Mouse (Mus musculus) megakaryocyte-erythroid progenitor cell, adult 5-6 weeks (primary cell): ENCODE measurements at regions not wholly inside any gene's neighbourhood (a gene's known extent, or its start where the extent isn't known, plus 50 kb on each side); places are given as distances from the start of the nearest gene placed in this dataset.
A peak's percentile ranks its signal among the peaks of the same experiment; 100 is the strongest.

Experiments used
- ATAC-seq: replicated peaks from 2 replicates; pipeline ENCODE4 v1.8.0; 2016; ENCODE audit warnings: mild to moderate bottlenecking, inconsistent platforms; ENCODE audit not compliant: severe bottlenecking, poor library complexity, low FRiP score, low TSS enrichment

DNA sequence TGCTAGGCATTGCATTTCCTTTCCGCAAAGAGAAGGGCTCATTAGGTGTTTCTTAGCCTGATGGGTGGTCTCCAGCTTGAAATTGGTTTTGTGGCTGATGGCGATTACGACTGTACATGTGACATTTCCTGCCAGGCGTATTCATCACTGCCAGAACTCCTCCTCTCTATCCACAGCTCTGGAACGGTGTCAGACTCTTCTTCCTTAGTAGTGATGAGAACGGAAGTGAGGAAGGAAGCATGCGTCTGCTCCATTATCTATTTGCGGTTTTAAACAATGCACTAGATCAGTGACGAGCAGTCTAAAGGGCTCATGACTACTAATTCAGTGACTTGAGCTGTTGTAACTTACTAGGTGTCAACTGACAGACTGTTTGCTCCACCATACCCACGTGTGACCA, 248.2 kb downstream of the Pmp22 start:
- ATAC-seq, result no peak

- ATAC-seq, result no peak
Measured at GRCm38 (mm10) chr11:63388247-63388646, 259.5 kb downstream of the Pmp22 start.

GRCm38 (mm10) chr11:63391478-63391877, 262.7 kb downstream of the Pmp22 start:
- ATAC-seq, result no peak

DNA sequence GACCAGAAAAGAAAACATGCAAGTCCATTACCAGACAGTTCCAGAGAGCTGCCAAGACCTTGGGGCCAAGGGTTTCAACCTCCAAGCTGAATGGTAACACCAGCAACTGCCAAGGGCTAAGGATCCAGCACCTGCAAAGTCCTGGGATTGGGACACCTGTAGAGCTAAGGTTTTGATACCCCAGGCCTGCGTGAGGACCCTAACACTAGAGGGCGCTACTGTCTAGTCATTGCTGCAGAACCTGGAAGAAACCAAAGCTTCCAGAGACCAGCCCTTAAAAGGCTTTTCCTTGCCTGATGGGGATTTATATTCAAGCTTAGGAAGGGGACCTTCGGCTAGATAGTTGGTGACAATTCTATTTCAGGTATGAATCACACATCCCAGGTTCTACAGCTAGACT, 263.6 kb downstream of the Pmp22 start:
- ATAC-seq, result no peak

- ATAC-seq, result no peak
Measured at GRCm38 (mm10) chr11:63394201-63394600, 265.4 kb downstream of the Pmp22 start.

- ATAC-seq, result no peak
Measured at GRCm38 (mm10) chr11:63396386-63396785, 267.6 kb downstream of the Pmp22 start.

- ATAC-seq, result no peak
Measured at GRCm38 (mm10) chr11:63402741-63403140, 274.0 kb downstream of the Pmp22 start.

GRCm38 (mm10) chr11:63404719-63405118, 275.9 kb downstream of the Pmp22 start:
- 0 out of 2 replicates have a peak, but pooled peaks have one; percentile 65 for ATAC-seq

GRCm38 (mm10) chr11:63409431-63409830, 280.6 kb downstream of the Pmp22 start:
- no peak for ATAC-seq

- ATAC-seq, result no peak
Measured at GRCm38 (mm10) chr11:63410921-63411320, 282.1 kb downstream of the Pmp22 start.

GRCm38 (mm10) chr11:63412364-63412991, 283.7 kb downstream of the Pmp22 start:
- no peak for ATAC-seq

DNA sequence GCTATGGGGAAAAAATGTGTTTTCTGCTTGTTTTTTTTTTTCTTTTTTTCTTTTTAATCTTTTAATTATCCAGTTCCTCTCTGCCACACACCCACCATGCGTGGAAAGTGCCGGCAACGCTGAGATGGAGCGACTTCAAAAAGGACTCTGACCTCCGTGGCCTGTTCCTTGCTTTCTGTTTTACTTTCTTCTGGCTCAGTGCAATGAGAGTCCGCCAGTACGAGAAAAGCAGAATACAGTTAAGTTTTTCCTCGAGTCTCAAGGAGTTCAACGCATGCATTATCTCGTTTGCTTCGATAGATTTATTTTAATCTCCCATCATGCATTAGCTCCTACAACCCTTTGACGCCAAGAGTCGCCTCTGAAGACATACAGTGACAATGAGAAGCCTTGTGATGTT, 284.3 kb downstream of the Pmp22 start:
- ATAC-seq, result no peak

GRCm38 (mm10) chr11:63413621-63414020, 284.8 kb downstream of the Pmp22 start:
- no peak for ATAC-seq

- ATAC-seq, result no peak
Measured at GRCm38 (mm10) chr11:63418042-63418776, 289.4 kb downstream of the Pmp22 start.

GRCm38 (mm10) chr11:63420341-63420740, 291.6 kb downstream of the Pmp22 start:
- no peak for ATAC-seq

DNA sequence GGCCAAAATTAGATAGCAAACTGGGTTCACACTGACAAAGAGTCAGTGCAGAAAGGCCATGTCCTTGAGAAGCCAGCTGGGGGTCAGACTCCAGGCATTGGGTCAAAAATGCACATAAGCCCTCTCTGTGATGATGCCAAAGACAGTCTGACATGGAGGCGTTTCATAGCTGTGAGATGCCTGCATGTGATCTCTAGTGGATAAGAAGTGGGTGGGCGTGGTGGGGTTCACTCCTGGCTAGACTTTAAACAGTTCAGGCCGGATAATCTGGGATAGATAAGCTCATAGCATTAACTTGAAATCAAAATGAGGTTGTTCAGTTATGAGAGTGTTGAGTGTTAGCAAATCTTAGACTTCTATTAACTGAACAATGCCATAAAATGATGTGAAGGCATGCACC, 293.3 kb downstream of the Pmp22 start:
- ATAC-seq, result no peak

GRCm38 (mm10) chr11:63424319-63424718, 295.5 kb downstream of the Pmp22 start:
- ATAC-seq, result no peak

- no peak for ATAC-seq
Measured at GRCm38 (mm10) chr11:63425741-63426140, 297.0 kb downstream of the Pmp22 start.

DNA sequence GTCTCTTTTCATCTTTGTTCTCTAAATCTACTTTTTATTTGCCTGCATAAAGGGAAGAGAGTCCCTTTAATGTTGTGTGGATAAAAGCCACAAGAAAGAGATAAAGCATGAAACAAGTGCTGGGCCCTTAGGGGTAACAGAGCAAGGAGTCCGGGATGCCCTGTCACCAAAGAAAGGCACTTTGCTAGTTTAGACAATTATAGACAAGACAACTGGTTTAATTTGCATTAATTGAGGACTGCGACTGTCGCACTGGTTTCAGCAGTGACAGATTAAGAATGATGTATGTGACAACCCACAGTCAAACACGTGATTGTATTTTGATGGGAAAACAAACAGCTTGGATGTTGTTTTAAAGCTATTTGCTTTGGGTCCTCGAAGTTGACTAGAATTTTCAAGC, 325.0 kb downstream of the Pmp22 start:
- ATAC-seq, result no peak

GRCm38 (mm10) chr11:63454910-63455531, 326.2 kb downstream of the Pmp22 start:
- no peak for ATAC-seq

GRCm38 (mm10) chr11:63456356-63456755, 327.6 kb downstream of the Pmp22 start:
- no peak for ATAC-seq
